Mouse (Mus musculus): ENCODE data around the gene Copz1. TPM values are rescaled to one million over a fixed set of nuclear protein-coding genes. Genes with fewer than 3 reads are reported as not detected.

Gene Copz1
- total RNA-seq, 2 experiments from 2014 or later, result 102 to 105 TPM

GRCm38 (mm10) chr15:103308056-103308875 lies 35.8 kb downstream of the Copz1 start:
- no peak for DNase-seq (ENCODE audit: low spot score in 2 of 2)

- DNase-seq (ENCODE audit: low spot score in 2 of 2), result no peak
These were observed 36.5 kb downstream of the Copz1 start for GRCm38 (mm10) chr15:103308876-103309580.

GRCm38 (mm10) chr15:103310365-103310910 lies 37.9 kb downstream of the Copz1 start, which contains the start of gene Gpr84:
Gene Gpr84, minus strand, starts transcription at chr15:103310612.
- no peak for DNase-seq (ENCODE audit: low spot score in 2 of 2)

DNA sequence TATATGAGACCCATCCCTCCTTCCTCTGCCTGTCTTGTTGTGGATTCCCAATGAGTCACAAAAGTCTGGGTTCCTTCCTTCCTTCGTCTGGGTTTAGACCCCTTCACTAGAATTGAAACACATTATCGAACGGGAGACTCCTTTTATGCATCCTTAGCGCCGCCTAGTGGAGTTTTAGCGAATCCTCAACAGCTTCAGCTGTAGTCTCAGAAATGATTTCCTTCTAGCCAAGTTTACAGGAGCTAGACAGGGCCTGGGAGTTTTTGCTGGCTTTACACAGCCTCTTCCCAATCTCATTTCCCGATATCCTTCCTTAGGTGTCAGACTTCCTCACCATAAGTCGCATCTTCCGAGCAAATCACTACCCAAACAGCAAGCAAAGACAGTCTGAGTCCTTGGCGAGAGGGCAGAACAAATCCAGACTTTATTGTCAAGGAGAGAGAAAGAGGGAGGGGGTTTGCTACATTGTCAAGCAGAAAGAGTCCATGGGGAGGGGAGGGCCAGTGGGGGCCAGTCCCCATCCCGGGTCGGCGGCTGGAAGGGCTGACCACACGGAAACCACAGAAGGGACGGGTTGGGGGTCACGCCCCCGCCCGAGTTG lies 41.1 kb downstream of the Copz1 start:
- DNase-seq (ENCODE audit: low spot score in 2 of 2), result peak in 1 of 2 experiments; percentile 79

- no peak for DNase-seq (ENCODE audit: low spot score in 2 of 2)
These were observed 41.7 kb downstream of the Copz1 start for GRCm38 (mm10) chr15:103314181-103314580.

DNA sequence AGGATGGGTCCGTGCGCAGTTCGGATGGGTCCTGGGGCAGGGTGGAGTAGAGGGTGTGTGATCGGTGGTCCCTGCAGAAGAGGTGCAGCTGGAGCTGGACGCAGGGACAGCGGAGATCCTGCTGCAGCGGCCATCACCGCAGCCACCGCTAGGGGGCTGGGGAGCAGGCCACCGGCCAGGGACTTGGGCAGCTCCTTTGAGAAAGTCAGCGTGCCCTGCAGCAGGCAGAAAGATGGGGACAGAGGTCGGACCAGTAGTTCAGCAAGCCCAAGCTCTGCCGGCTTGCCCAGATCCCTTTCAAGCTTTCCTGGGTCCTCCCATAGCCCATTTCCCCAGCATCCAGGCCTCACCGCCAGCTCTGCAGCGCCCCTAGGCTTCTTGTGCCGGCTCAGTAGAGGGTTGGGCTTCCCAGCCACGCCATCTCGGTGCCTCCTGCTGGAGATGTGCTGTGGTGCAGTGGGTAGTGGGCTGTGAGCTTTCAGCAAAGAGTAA lies 42.5 kb downstream of the Copz1 start:
- peak in 1 of 2 experiments; percentile 66 for DNase-seq (ENCODE audit: low spot score in 2 of 2)

DNA sequence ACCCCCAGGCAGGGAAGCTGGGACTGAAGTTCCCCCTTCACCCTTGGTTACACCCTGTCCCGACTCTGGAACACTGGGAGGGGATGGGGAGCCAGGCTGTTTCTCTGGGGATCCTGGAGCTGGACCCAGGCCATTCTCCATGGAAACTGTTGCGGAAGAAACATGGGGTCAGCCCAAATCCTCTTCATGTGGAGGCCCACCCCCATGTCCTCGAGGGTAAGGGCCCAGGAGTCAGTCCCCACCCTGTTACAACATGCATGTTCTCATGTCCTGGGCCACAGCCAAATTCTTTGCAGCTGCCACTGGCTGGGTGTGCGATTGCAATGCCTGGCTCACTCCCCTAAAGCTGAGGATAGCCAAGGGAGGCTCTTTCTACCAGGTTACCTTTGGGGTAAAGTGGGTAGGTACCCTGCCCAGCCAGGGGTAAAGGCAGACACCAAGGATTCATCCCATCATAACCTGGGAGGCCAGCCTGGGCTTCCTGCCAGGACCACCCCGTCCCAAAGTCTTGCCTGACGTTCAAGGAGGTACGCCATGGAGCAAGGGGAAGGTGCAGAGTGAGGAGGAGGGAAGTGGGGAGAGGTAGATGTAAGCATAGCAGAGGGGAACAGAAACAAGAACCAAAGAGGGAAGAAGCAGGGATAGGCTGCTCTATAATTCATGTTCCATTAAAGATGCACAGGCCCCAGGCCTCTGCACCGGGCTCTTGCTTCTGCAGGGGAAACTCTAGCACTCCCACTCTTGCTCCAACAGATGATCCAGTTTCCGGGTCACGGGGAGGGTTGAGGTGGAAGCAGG lies 43.7 kb downstream of the Copz1 start:
- DNase-seq (ENCODE audit: low spot score in 2 of 2), result no peak

DNA sequence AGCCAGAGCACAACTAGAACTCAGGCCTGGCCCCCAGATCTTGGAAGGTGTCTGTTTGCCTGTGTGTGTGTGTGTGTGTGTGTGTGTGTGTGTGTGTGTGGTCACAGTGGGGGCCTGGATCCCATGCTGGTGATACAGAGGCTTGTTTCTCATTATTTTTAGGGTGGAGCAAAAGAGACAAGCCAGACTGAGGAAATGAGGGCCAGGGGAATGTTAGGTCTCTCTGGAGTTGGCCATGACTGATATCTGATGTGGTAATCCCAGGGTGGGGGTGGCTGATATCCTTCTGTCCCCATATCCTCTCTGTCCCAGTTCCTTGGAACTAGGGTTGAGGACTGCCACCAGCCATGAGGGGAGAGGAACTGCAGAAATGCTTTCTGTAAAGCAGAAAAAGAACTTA lies 44.6 kb downstream of the Copz1 start:
- no peak for DNase-seq (ENCODE audit: low spot score in 2 of 2)

GRCm38 (mm10) chr15:103317731-103318130 lies 45.2 kb downstream of the Copz1 start:
- DNase-seq (ENCODE audit: low spot score in 2 of 2), result no peak

- DNase-seq (ENCODE audit: low spot score in 2 of 2), result no peak
These were observed 45.8 kb downstream of the Copz1 start for GRCm38 (mm10) chr15:103318201-103318816.

- DNase-seq (ENCODE audit: low spot score in 2 of 2), result no peak
These were observed 48.6 kb downstream of the Copz1 start for GRCm38 (mm10) chr15:103321076-103321475.

- DNase-seq (ENCODE audit: low spot score in 2 of 2), result no peak
These were observed 49.9 kb downstream of the Copz1 start for GRCm38 (mm10) chr15:103322396-103322795.

DNA sequence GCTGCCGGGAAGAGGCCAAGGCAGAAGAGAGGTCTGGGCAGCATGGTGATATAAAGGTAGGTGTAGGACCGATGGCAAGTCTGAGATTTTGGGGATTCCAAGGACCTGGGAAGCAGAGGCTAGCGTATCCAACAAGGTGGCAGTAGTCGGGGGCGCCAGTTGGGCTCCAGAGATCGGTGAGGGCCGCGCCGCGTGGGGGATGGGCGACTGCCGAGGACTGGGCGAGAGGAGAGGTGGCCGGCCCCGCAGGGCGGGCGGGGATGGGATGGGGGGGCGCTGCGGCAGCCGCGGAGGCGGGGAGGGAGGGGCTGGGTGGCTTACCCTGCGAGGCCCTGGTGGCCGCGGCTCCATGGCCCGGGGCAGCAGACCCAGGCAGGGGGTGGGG lies 50.5 kb downstream of the Copz1 start:
- no peak for DNase-seq (ENCODE audit: low spot score in 2 of 2)

DNA sequence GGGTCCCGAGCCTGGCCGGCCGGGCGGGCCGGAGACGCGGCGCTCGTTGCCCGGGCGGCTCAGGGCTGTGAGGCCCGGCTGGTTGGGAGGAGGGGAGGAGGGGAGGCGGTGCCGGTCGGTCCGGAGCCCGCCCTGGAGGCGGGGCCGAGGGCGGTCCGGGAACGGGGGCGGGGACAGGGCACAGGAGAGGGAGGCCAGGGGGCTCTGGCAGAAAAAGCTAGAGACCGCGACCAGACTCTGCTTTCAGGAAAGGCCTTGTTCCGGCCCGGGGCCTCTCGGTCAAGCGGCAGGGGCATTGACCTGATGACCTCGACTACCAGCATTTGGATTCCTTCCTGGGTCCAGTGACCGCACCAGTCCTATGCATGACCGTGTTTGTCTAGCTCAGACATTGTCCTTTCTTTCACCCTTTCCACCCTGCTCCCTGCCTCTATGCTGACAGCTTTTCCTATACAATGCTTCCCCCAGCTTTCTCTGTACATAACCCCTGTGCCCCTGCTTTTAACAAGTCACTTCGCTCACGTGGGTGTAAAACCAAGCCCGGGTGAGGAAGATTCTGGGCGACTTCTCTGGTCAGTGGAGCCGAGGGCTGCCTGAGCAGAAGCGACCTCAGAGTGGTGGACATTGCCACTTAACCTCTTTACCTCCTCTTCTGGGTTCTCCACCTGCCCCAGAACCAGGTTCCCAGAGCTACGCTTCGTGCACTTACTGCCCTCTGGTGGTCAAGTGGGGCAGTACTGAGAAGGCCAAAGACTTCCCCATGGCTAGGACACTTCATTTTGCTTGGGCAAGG lies 51.1 kb downstream of the Copz1 start:
- DNase-seq (ENCODE audit: low spot score in 2 of 2), result peak; percentile 76 to 84

- DNase-seq (ENCODE audit: low spot score in 2 of 2), result no peak
These were observed 60.6 kb downstream of the Copz1 start for GRCm38 (mm10) chr15:103333081-103333615.

- no peak for DNase-seq (ENCODE audit: low spot score in 2 of 2)
These were observed 61.2 kb downstream of the Copz1 start for GRCm38 (mm10) chr15:103333738-103334137.

- no peak for DNase-seq (ENCODE audit: low spot score in 2 of 2)
These were observed 61.7 kb downstream of the Copz1 start for GRCm38 (mm10) chr15:103334194-103334593.

- DNase-seq (ENCODE audit: low spot score in 2 of 2), result no peak
These were observed 62.5 kb downstream of the Copz1 start for GRCm38 (mm10) chr15:103335040-103335439.
